Mouse (Mus musculus): Measurements from ENCODE around the gene Ect2l. TPM values are rescaled to one million over a fixed set of nuclear protein-coding genes. Genes with fewer than 3 reads are reported as not detected.

Ect2l gene
- polyA plus RNA-seq, 1 experiment from 2014 or later, result 0.12 TPM

- ATAC-seq (ENCODE audit: low FRiP score) (no peak), DNase-seq (ENCODE audit: low spot score) (no peak)
- no peaks in the 10 kb centered on the region for H3K36me3 ChIP-seq (ENCODE audit: control insufficient read depth, insufficient read depth, low read length)
- H3K9ac ChIP-seq (ENCODE audit: low read depth, low read length), result no peak overlapping the region
- no peak overlapping the region for H3K4me3 ChIP-seq (ENCODE audit: low read depth, low read length)
- H3K27me3 ChIP-seq (ENCODE audit: control insufficient read depth, insufficient read depth, low read length), result no peaks in the 10 kb centered on the region
- no peaks in the 10 kb centered on the region for H3K4me1 ChIP-seq (replicated peaks; ENCODE audit: control insufficient read depth, insufficient read depth, low read length)
- H3K4me2 ChIP-seq (replicated peaks; ENCODE audit: low read depth, low read length), result no peak overlapping the region
- H3K27ac ChIP-seq (ENCODE audit: low read depth, low read length), result no peak overlapping the region
- no peaks in the 10 kb centered on the region for H3K9me3 ChIP-seq (ENCODE audit: control insufficient read depth, low read length)
- 84% methylated on average over 5 of the region's 5 CpGs for WGBS
Observed at GRCm38 (mm10) chr10:18198286-18199015, 12.2 kb downstream of the Ect2l start.

DNA sequence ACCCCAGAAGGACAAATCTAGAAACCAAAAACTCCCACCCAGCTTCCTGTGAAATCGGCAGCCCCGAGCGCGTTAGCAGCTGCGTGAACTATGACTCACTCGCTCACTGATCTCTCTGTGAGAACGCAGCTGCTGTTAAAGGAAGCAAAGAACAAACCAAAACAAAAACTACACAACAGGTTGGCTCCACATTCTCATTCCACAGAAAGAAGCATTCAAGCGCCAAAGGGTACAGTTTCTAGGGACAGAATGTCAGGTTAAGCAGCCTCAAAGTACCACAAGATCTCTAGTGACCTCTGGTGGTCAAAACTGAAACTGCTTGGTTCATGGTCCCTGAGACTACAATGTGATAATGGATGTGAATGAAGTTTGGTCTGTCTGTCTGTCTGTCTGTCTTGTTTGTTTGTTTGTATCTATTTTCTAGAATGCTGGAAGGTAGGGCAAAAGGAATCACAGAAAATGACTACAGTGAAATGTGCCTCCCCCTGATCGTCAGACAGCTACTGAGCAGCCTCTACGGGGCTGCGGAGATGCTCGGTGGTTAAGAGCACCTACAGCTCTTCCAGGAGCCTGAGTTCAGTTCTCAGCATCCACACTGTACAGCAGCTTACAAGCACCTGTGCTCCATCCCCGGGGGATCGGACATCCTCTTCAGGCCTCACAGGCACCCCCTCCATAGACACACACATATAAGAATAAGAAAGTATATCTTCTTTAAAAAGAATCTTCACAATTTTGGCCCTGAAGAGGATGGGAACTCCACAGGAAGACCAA is 13.3 kb downstream of the Ect2l start:
- Histone ChIP-seq H3K27me3 (ENCODE audit: control insufficient read depth, insufficient read depth, low read length) (no peaks in the 10 kb centered on the region), H3K9me3 (ENCODE audit: control insufficient read depth, low read length) (no peaks in the 10 kb centered on the region), H3K4me2 (replicated peaks; ENCODE audit: low read depth, low read length) (no peak overlapping the region), H3K4me3 (ENCODE audit: low read depth, low read length) (no peak overlapping the region), H3K27ac (ENCODE audit: low read depth, low read length) (no peak overlapping the region), H3K36me3 (ENCODE audit: control insufficient read depth, insufficient read depth, low read length) (no peaks in the 10 kb centered on the region), H3K4me1 (replicated peaks; ENCODE audit: control insufficient read depth, insufficient read depth, low read length) (no peaks in the 10 kb centered on the region), H3K9ac (ENCODE audit: low read depth, low read length) (no peak overlapping the region)
- peak; percentile 39; the same call in 1 of the 2 replicates for ATAC-seq (ENCODE audit: low FRiP score)
- peak; percentile 90 for DNase-seq (ENCODE audit: low spot score)
- 63% methylated on average over 14 of the region's 14 CpGs for WGBS

GRCm38 (mm10) chr10:18194737-18195141 is 16.0 kb downstream of the Ect2l start:
- no peaks in the 10 kb centered on the region for H3K36me3 ChIP-seq (ENCODE audit: control insufficient read depth, insufficient read depth, low read length)
- H3K27ac ChIP-seq (ENCODE audit: low read depth, low read length), result no peak overlapping the region
- peak; percentile 7 for DNase-seq (ENCODE audit: low spot score)
- no peak overlapping the region for H3K4me2 ChIP-seq (replicated peaks; ENCODE audit: low read depth, low read length)
- 62% methylated on average over 14 of the region's 14 CpGs for WGBS
- H3K27me3 ChIP-seq (ENCODE audit: control insufficient read depth, insufficient read depth, low read length), result no peaks in the 10 kb centered on the region
- H3K9me3 ChIP-seq (ENCODE audit: control insufficient read depth, low read length), result no peaks in the 10 kb centered on the region
- no peak overlapping the region for H3K9ac ChIP-seq (ENCODE audit: low read depth, low read length)
- ATAC-seq (ENCODE audit: low FRiP score), result no peak
- H3K4me3 ChIP-seq (ENCODE audit: low read depth, low read length), result no peak overlapping the region
- no peaks in the 10 kb centered on the region for H3K4me1 ChIP-seq (replicated peaks; ENCODE audit: control insufficient read depth, insufficient read depth, low read length)

DNA sequence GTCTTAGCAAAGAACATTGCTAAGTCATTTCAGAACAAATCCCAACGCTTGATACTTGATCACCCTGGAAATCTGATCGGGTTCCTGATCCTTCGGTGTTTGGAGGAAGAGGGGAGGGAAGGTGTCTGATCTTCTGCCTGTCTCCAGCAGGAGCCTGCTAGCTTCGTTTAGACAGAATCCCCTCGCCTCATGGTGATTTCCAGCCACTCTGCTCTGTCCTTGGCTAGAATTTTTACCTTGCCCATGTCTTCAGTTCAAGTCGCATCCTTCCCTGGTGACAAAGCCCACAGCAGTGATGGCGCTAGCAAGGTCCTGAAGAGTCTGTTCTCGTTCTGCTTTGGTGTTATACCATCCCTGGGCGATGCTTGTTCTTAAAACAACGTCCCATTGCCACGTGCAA is 16.5 kb downstream of the Ect2l start:
- 80% methylated on average over 11 of the region's 11 CpGs for WGBS
- Histone ChIP-seq H3K9me3 (ENCODE audit: control insufficient read depth, low read length) (no peaks in the 10 kb centered on the region), H3K36me3 (ENCODE audit: control insufficient read depth, insufficient read depth, low read length) (no peaks in the 10 kb centered on the region), H3K27ac (ENCODE audit: low read depth, low read length) (no peak overlapping the region), H3K9ac (ENCODE audit: low read depth, low read length) (no peak overlapping the region), H3K4me3 (ENCODE audit: low read depth, low read length) (no peak overlapping the region), H3K4me1 (replicated peaks; ENCODE audit: control insufficient read depth, insufficient read depth, low read length) (no peaks in the 10 kb centered on the region), H3K27me3 (ENCODE audit: control insufficient read depth, insufficient read depth, low read length) (no peaks in the 10 kb centered on the region), H3K4me2 (replicated peaks; ENCODE audit: low read depth, low read length) (no peak overlapping the region)
- DNase-seq (ENCODE audit: low spot score) (no peak), ATAC-seq (ENCODE audit: low FRiP score) (no peak)

DNA sequence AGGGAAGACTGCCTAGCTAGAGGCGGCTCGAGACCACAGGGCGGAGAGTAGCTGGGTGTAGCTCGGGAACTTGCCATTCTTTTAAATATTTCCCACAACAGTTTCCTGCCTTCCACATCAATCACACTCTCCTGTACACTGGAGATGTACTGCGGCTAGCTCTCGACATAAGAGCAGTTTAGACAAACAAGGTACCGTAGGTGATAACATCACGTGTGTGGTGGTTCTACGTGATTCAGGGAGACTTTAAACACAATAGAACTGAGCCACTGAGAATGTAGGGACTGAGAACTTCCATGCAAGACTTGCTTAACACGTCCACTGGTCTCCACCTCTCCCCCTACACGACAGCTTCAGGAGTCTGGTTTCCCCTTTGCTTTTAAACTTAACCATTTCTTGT is 17.5 kb downstream of the Ect2l start:
- no peak overlapping the region for H3K9ac ChIP-seq (ENCODE audit: low read depth, low read length)
- DNase-seq (ENCODE audit: low spot score) (no peak), ATAC-seq (ENCODE audit: low FRiP score) (no peak)
- H3K27me3 ChIP-seq (ENCODE audit: control insufficient read depth, insufficient read depth, low read length), result no peaks in the 10 kb centered on the region
- no peak overlapping the region for H3K4me2 ChIP-seq (replicated peaks; ENCODE audit: low read depth, low read length)
- H3K4me1 ChIP-seq (replicated peaks; ENCODE audit: control insufficient read depth, insufficient read depth, low read length), result no peaks in the 10 kb centered on the region
- H3K36me3 ChIP-seq (ENCODE audit: control insufficient read depth, insufficient read depth, low read length), result no peaks in the 10 kb centered on the region
- H3K27ac ChIP-seq (ENCODE audit: low read depth, low read length), result no peak overlapping the region
- no peak overlapping the region for H3K4me3 ChIP-seq (ENCODE audit: low read depth, low read length)
- H3K9me3 ChIP-seq (ENCODE audit: control insufficient read depth, low read length), result no peaks in the 10 kb centered on the region
- 84% methylated on average over 11 of the region's 11 CpGs for WGBS

GRCm38 (mm10) chr10:18191706-18192105 is 19.0 kb downstream of the Ect2l start:
- Histone ChIP-seq H3K36me3 (ENCODE audit: control insufficient read depth, insufficient read depth, low read length) (no peaks in the 10 kb centered on the region), H3K4me3 (ENCODE audit: low read depth, low read length) (no peak overlapping the region), H3K27ac (ENCODE audit: low read depth, low read length) (no peak overlapping the region), H3K27me3 (ENCODE audit: control insufficient read depth, insufficient read depth, low read length) (no peaks in the 10 kb centered on the region), H3K4me1 (replicated peaks; ENCODE audit: control insufficient read depth, insufficient read depth, low read length) (no peaks in the 10 kb centered on the region), H3K9ac (ENCODE audit: low read depth, low read length) (no peak overlapping the region), H3K9me3 (ENCODE audit: control insufficient read depth, low read length) (no peaks in the 10 kb centered on the region), H3K4me2 (replicated peaks; ENCODE audit: low read depth, low read length) (no peak overlapping the region)
- no peak for ATAC-seq (ENCODE audit: low FRiP score)
- no peak for DNase-seq (ENCODE audit: low spot score)
- 72% methylated on average over 8 of the region's 8 CpGs for WGBS

GRCm38 (mm10) chr10:18189498-18189897 is 21.2 kb downstream of the Ect2l start:
- Histone ChIP-seq H3K27ac (ENCODE audit: low read depth, low read length) (no peak overlapping the region), H3K4me3 (ENCODE audit: low read depth, low read length) (no peak overlapping the region), H3K9ac (ENCODE audit: low read depth, low read length) (no peak overlapping the region), H3K27me3 (ENCODE audit: control insufficient read depth, insufficient read depth, low read length) (no peaks in the 10 kb centered on the region), H3K4me1 (replicated peaks; ENCODE audit: control insufficient read depth, insufficient read depth, low read length) (no peaks in the 10 kb centered on the region), H3K4me2 (replicated peaks; ENCODE audit: low read depth, low read length) (no peak overlapping the region), H3K9me3 (ENCODE audit: control insufficient read depth, low read length) (no peaks in the 10 kb centered on the region), H3K36me3 (ENCODE audit: control insufficient read depth, insufficient read depth, low read length) (no peaks in the 10 kb centered on the region)
- DNase-seq (ENCODE audit: low spot score) (no peak), ATAC-seq (ENCODE audit: low FRiP score) (no peak)
- WGBS, result 84% methylated on average over 4 of the region's 4 CpGs

- no peak overlapping the region for H3K27ac ChIP-seq (ENCODE audit: low read depth, low read length)
- no peaks in the 10 kb centered on the region for H3K36me3 ChIP-seq (ENCODE audit: control insufficient read depth, insufficient read depth, low read length)
- 88% methylated on average over 6 of the region's 6 CpGs for WGBS
- no peak overlapping the region for H3K4me3 ChIP-seq (ENCODE audit: low read depth, low read length)
- ATAC-seq (ENCODE audit: low FRiP score) (no peak), DNase-seq (ENCODE audit: low spot score) (no peak)
- H3K27me3 ChIP-seq (ENCODE audit: control insufficient read depth, insufficient read depth, low read length), result no peaks in the 10 kb centered on the region
- H3K4me2 ChIP-seq (replicated peaks; ENCODE audit: low read depth, low read length), result no peak overlapping the region
- no peaks in the 10 kb centered on the region for H3K4me1 ChIP-seq (replicated peaks; ENCODE audit: control insufficient read depth, insufficient read depth, low read length)
- no peaks in the 10 kb centered on the region for H3K9me3 ChIP-seq (ENCODE audit: control insufficient read depth, low read length)
- H3K9ac ChIP-seq (ENCODE audit: low read depth, low read length), result no peak overlapping the region
Observed at GRCm38 (mm10) chr10:18188564-18188963, 22.1 kb downstream of the Ect2l start.

DNA sequence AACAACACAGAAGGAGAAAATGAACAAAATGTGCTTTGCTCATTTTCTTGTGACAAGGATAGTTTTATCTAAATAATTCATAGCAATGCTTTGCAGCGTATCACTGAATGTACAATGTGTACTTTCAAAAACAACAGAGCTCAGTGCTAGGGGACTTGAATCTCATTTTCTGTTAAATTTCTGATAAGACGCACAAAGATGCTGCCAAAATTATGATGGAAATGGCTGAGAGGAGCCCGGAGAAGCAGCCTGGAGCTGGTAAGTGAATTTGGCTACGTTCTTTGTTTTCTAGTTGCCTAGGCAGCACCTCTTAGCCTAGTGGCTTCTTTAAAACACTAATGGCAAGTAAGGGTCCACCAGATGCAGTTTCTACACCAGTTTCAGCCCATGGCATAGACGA is 28.4 kb downstream of the Ect2l start:
- ATAC-seq (ENCODE audit: low FRiP score) (no peak), DNase-seq (ENCODE audit: low spot score) (no peak)
- Histone ChIP-seq H3K9me3 (ENCODE audit: control insufficient read depth, low read length) (no peaks in the 10 kb centered on the region), H3K4me1 (replicated peaks; ENCODE audit: control insufficient read depth, insufficient read depth, low read length) (no peaks in the 10 kb centered on the region), H3K27me3 (ENCODE audit: control insufficient read depth, insufficient read depth, low read length) (no peaks in the 10 kb centered on the region), H3K36me3 (ENCODE audit: control insufficient read depth, insufficient read depth, low read length) (no peaks in the 10 kb centered on the region), H3K27ac (ENCODE audit: low read depth, low read length) (no peak overlapping the region), H3K4me2 (replicated peaks; ENCODE audit: low read depth, low read length) (no peak overlapping the region), H3K9ac (ENCODE audit: low read depth, low read length) (no peak overlapping the region), H3K4me3 (ENCODE audit: low read depth, low read length) (no peak overlapping the region)
- WGBS, result 84% methylated on average over 5 of the region's 5 CpGs

Measured in hindbrain, embryonic 11.5 days (tissue).